Mouse (Mus musculus) small intestine, adult 2 months (tissue): ENCODE measurements around the gene Bub3. TPM values are rescaled to one million over a fixed set of nuclear protein-coding genes. Genes with fewer than 3 reads are reported as not detected.

Experiments
- H3K27ac ChIP-seq: fragments of 200-500 bp; 2 replicates; pipeline ENCODE4 v1.5.1; 2012; ENCODE audit warnings: low read depth, low read length, control low read depth, inconsistent platforms; ENCODE audit not compliant: insufficient read depth
- H3K27me3 ChIP-seq: fragments of 200-500 bp; 2 replicates; pipeline ENCODE4 v1.6.1; 2012; ENCODE audit warnings: mild to moderate bottlenecking, moderate library complexity, low read length, inconsistent platforms; ENCODE audit not compliant: control insufficient read depth, insufficient read depth
- H3K36me3 ChIP-seq: fragments of 200-500 bp; 2 replicates; pipeline ENCODE4 v1.6.1; 2012; ENCODE audit warnings: mild to moderate bottlenecking, low read length, control low read depth, inconsistent platforms; ENCODE audit not compliant: control insufficient read depth, insufficient read depth
- H3K4me1 ChIP-seq: fragments of 200-500 bp; 2 replicates; pipeline ENCODE4 v1.6.1; 2012; ENCODE audit warnings: low read length, inconsistent platforms, mixed read lengths; ENCODE audit not compliant: control insufficient read depth, insufficient read depth, insufficient read length
- H3K4me3 ChIP-seq: fragments of 200-500 bp; 2 replicates; pipeline ENCODE4 v1.5.1; 2012; ENCODE audit warnings: low read depth, mild to moderate bottlenecking, control low read depth, inconsistent platforms, low read length, moderate library complexity
- CTCF ChIP-seq: fragments of 200-500 bp; IDR thresholded peaks from 2 replicates; pipeline ENCODE4 v1.5.1; 2012; ENCODE audit warnings: low read depth, mild to moderate bottlenecking, control low read depth, inconsistent platforms, low read length, moderate library complexity, mixed read lengths; ENCODE audit not compliant: insufficient replicate concordance, insufficient read length; ENCODE audit errors: extremely low read depth
- POLR2A ChIP-seq: fragments of 200-500 bp; IDR thresholded peaks from 2 replicates; pipeline ENCODE4 v1.6.1; 2012; ENCODE audit warnings: low read depth, mild to moderate bottlenecking, control low read depth, inconsistent platforms, low read length, moderate library complexity
- WGBS: fragments of 180-500 bp; shearing (Covaris S2); methylation state at CpG from one replicate; pipeline ENCODE4 v1.1.7; 2018; 5-methylcytosine and 5-hydroxymethylcytosine counted together
- polyA plus RNA-seq: library from polyadenylated mRNA; depleted of rRNA; stranded (reverse); fragments of >200 nt; gene quantifications from 2 replicates; pipeline ENCODE4 v1.2.3, GENCODE M21; 2012; rRNA removed

The Bub3 gene
- polyA plus RNA-seq, 1 experiment = 30.5 TPM

- TF ChIP-seq CTCF = no peak
- TF ChIP-seq POLR2A = no peak
- H3K36me3 ChIP-seq = no peaks in the 10 kb centered on the region
- H3K27me3 ChIP-seq = no peaks in the 10 kb centered on the region
- WGBS = 86% methylated on average over 10 of the region's 10 CpGs
- H3K4me3 ChIP-seq = no peak overlapping the region
- H3K27ac ChIP-seq = no peak overlapping the region
- no peaks in the 10 kb centered on the region for H3K4me1 ChIP-seq
Measured at GRCm38 (mm10) chr7:131604946-131605345, 44.9 kb downstream of the Bub3 start.

GRCm38 (mm10) chr7:131605481-131605880 is 45.5 kb downstream of the Bub3 start:
- Histone ChIP-seq H3K27ac (no peak overlapping the region), H3K36me3 (no peaks in the 10 kb centered on the region), H3K27me3 (no peaks in the 10 kb centered on the region), H3K4me3 (no peak overlapping the region), H3K4me1 (no peaks in the 10 kb centered on the region)
- 62% methylated on average over 4 of the region's 4 CpGs for WGBS
- TF ChIP-seq CTCF = no peak
- TF ChIP-seq POLR2A = no peak

- 82% methylated on average over 6 of the region's 6 CpGs for WGBS
Measured at GRCm38 (mm10) chr7:131608049-131608448, 48.0 kb downstream of the Bub3 start.

GRCm38 (mm10) chr7:131609677-131610076 is 49.7 kb downstream of the Bub3 start:
- Histone ChIP-seq H3K4me1 (no peaks in the 10 kb centered on the region), H3K4me3 (no peak overlapping the region), H3K27ac (no peak overlapping the region), H3K36me3 (no peaks in the 10 kb centered on the region), H3K27me3 (no peaks in the 10 kb centered on the region)
- no peak for TF ChIP-seq CTCF
- no peak for TF ChIP-seq POLR2A
- WGBS = 24% methylated on average over 7 of the region's 7 CpGs

More at GRCm38 (mm10) chr7:131608049-131608448, 48.0 kb downstream of the Bub3 start:
- Histone ChIP-seq H3K4me1 (no peaks in the 10 kb centered on the region), H3K4me3 (no peak overlapping the region), H3K36me3 (no peaks in the 10 kb centered on the region), H3K27me3 (no peaks in the 10 kb centered on the region), H3K27ac (no peak overlapping the region)
- no peak for TF ChIP-seq CTCF
- TF ChIP-seq POLR2A = no peak

Other genes starting within 250 kb of the Bub3 start
- 0.09 and 56.5 TPM in 2 replicates for gene Cuzd1, start 237.9 kb upstream of the Bub3 start, polyA plus RNA-seq
- gene Fam24b, start 230.7 kb upstream of the Bub3 start, polyA plus RNA-seq = not detected in 2 replicates
- gene Fam24a, start 226.4 kb upstream of the Bub3 start, polyA plus RNA-seq = not detected in 2 replicates
- gene 2310057M21Rik, start 197.5 kb upstream of the Bub3 start, polyA plus RNA-seq = 1.3 and 2.1 TPM in 2 replicates
- 35.6 and 37.5 TPM in 2 replicates for gene Pstk, start 189.1 kb upstream of the Bub3 start, polyA plus RNA-seq
- 2.9 and 6.4 TPM in 2 replicates for gene Ikzf5, start 149.7 kb upstream of the Bub3 start, polyA plus RNA-seq
- 0.96 and 1.1 TPM in 2 replicates for gene Acadsb, start 149.6 kb upstream of the Bub3 start, polyA plus RNA-seq
- 2.4 and 4.6 TPM in 2 replicates for gene Hmx3, start 17.4 kb upstream of the Bub3 start, polyA plus RNA-seq
- 0.52 and 1.2 TPM in 2 replicates for gene Hmx2, start 11.4 kb upstream of the Bub3 start, polyA plus RNA-seq